Mouse (Mus musculus): ENCODE measurements around the gene Casq1.

Casq1 gene

GRCm38 (mm10) chr1:172183056-172183455 lies 36.6 kb downstream of the Casq1 start:
- no peak for DNase-seq (ENCODE audit: low spot score in 2 of 2)

GRCm38 (mm10) chr1:172181777-172182176 lies 37.9 kb downstream of the Casq1 start:
- no peak for DNase-seq (ENCODE audit: low spot score in 2 of 2)

GRCm38 (mm10) chr1:172180881-172181280 lies 38.8 kb downstream of the Casq1 start:
- peak in 1 of 2 experiments; percentile 46 for DNase-seq (ENCODE audit: low spot score in 2 of 2)

- DNase-seq (ENCODE audit: low spot score in 2 of 2), result no peak
Observed at GRCm38 (mm10) chr1:172179102-172179501, 40.6 kb downstream of the Casq1 start.

- DNase-seq (ENCODE audit: low spot score in 2 of 2), result no peak
Observed at GRCm38 (mm10) chr1:172177791-172178190, 41.9 kb downstream of the Casq1 start.

- DNase-seq (ENCODE audit: low spot score in 2 of 2), result no peak
Observed at GRCm38 (mm10) chr1:172173181-172173580, 46.5 kb downstream of the Casq1 start.

GRCm38 (mm10) chr1:172172381-172172780 lies 47.3 kb downstream of the Casq1 start:
- DNase-seq (ENCODE audit: low spot score in 2 of 2), result no peak

- DNase-seq (ENCODE audit: low spot score in 2 of 2), result no peak
Observed at GRCm38 (mm10) chr1:172169809-172170208, 49.9 kb downstream of the Casq1 start.

- DNase-seq (ENCODE audit: low spot score in 2 of 2), result no peak
Observed at GRCm38 (mm10) chr1:172167911-172168310, 51.8 kb downstream of the Casq1 start.

GRCm38 (mm10) chr1:172162959-172163358 lies 56.7 kb downstream of the Casq1 start:
- DNase-seq (ENCODE audit: low spot score in 2 of 2), result no peak

- DNase-seq (ENCODE audit: low spot score in 2 of 2), result peak in 1 of 2 experiments; percentile 49
Observed at GRCm38 (mm10) chr1:172162009-172162408, 57.7 kb downstream of the Casq1 start.

- DNase-seq (ENCODE audit: low spot score in 2 of 2), result no peak
Observed at GRCm38 (mm10) chr1:172160508-172160907, 59.2 kb downstream of the Casq1 start.

- no peak for DNase-seq (ENCODE audit: low spot score in 2 of 2)
Observed at GRCm38 (mm10) chr1:172159970-172160369, 59.7 kb downstream of the Casq1 start.

All from heart, adult 9 months (tissue).